ENCODE assay signal across 8 mouse cellular contexts in the genomic region with DNA sequence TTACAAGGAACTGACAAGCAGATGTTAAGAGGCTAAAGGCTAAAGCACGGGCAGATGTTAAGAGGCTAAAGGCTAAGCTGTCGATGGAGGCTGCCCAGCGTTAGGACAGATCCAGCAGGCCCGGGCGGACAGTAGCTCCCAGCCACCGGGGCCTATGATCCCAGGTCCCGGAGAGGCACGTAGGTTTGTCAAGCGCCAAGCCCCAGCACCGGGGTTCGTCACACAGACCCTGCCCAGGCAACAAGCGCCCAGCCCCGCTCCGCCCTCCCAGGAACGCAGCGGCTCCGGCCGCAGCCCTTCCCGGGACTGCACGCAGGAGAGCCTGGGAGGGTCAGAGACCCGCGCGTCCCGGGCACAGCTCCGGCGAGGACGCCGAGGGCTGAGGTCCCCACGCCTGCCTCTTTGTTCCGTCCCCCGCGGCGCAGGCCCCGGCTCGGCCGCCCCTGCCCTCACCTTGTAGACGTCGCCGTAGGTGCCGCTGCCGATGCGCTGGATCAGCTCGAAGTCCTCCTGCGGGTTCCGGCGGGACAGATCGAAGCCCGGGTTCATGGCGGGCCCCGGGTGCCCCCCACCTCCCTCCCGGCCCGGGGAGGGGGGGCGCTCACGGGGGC. TPM values are rescaled to one million over a fixed set of nuclear protein-coding genes. Genes with fewer than 3 reads are reported as not detected.
DNase-seq lines count a peak whose midpoint lies in the region; ATAC-seq and TF ChIP-seq lines count a peak whose summit lies in the region.

No protein-coding gene starts in this region.

- H3K27me3 ChIP-seq in liver, adult 2 months (ENCODE audit: control insufficient read depth, insufficient read depth, low read length) = no peaks in the 10 kb centered on the region
- no peaks in the 10 kb centered on the region for H3K27me3 ChIP-seq in midbrain, embryonic 16.5 days (ENCODE audit: control insufficient read depth, insufficient read depth, low read depth, low read length)

- H3K4me2 ChIP-seq in midbrain, embryonic 16.5 days (ENCODE audit: low read length) = peak overlapping the region; percentile 91

- H3K79me2 ChIP-seq in liver, adult 2 months (ENCODE audit: control insufficient read depth, insufficient read depth, low read length) = peaks cover 30% of the 10 kb centered on the region; the same call in 1 of the 2 replicates

- DNase-seq in layer of hippocampus, adult 11-12 months (ENCODE audit: low spot score) = peak; percentile 32
- no peak for DNase-seq in layer of hippocampus, adult 9-10 months (ENCODE audit: low spot score)
- peak; percentile 51 for DNase-seq in embryo, embryonic 10 days (ENCODE audit: low spot score)
- DNase-seq in heart, adult 18-20 months = peak; percentile 61 to 72
- peak; percentile 63 for DNase-seq in kidney, adult 11 months
- peak; percentile 62 for DNase-seq in liver, adult 2 months (ENCODE audit: extremely low read depth, low read depth, low spot score)
- peak; percentile 14 to 15 for DNase-seq in spleen, postnatal 36 days (ENCODE audit: low spot score in 2 of 2)

- H3K27ac ChIP-seq in liver, adult 2 months (replicated peaks; ENCODE audit: insufficient read depth, low read depth, low read length) = peak overlapping the region; percentile 97
- peak overlapping the region; percentile 92 for H3K27ac ChIP-seq in midbrain, embryonic 16.5 days (ENCODE audit: low read length)

- peak; percentile 77 for ATAC-seq in midbrain, embryonic 16.5 days

- H3K9me3 ChIP-seq in midbrain, embryonic 16.5 days (replicated peaks; ENCODE audit: control insufficient read depth, low read length, poor library complexity, severe bottlenecking) = no peaks in the 10 kb centered on the region

- TF ChIP-seq CTCF in liver, adult 2 months (IDR thresholded peaks at IDR 0.05; ENCODE audit: low read depth, low read length) = no peak

- H3K9ac ChIP-seq in liver, adult 2 months (ENCODE audit: low read depth, low read length) = peak overlapping the region; percentile 97
- peak overlapping the region; percentile 99 for H3K9ac ChIP-seq in midbrain, embryonic 16.5 days (ENCODE audit: low read depth, low read length)

- H3K4me3 ChIP-seq in liver, adult 2 months (ENCODE audit: insufficient read depth, low read depth, low read length) = peak overlapping the region; percentile 72
- H3K4me3 ChIP-seq in midbrain, embryonic 16.5 days (ENCODE audit: low read depth, low read length) = peak overlapping the region; percentile 99

- TF ChIP-seq POLR2A in liver, adult 2 months (IDR thresholded peaks at IDR 0.05; ENCODE audit: extremely low read depth, insufficient read depth, low read length) = no peak

- WGBS in liver, adult 2 months = under 1% methylated on average over 52 of the region's 54 CpGs
- WGBS in midbrain, embryonic 16.5 days = under 1% methylated on average over 51 of the region's 54 CpGs

- H3K4me1 ChIP-seq in liver, adult 2 months (ENCODE audit: control insufficient read depth, insufficient read depth, low read length) = peaks cover 5% of the 10 kb centered on the region
- H3K4me1 ChIP-seq in midbrain, embryonic 16.5 days (ENCODE audit: control insufficient read depth, insufficient read depth, low read length) = peaks cover 36% of the 10 kb centered on the region

- no peaks in the 10 kb centered on the region for H3K36me3 ChIP-seq in liver, adult 2 months (ENCODE audit: control insufficient read depth, insufficient read depth, low read length)
- H3K36me3 ChIP-seq in midbrain, embryonic 16.5 days (ENCODE audit: control insufficient read depth, insufficient read depth, low read length) = no peaks in the 10 kb centered on the region

RNA-seq across cellular contexts. Expression of gene Map4k3, which starts 0.8 kb away (rescaled TPM):
- 10 to 100 TPM; 22.1 to 24.5 TPM for total RNA-seq in heart, adult 18-20 months (2021)
- 22.9 and 23.6 TPM in 2 replicates for total RNA-seq in liver, adult 2 months (2014; rRNA removed)
- 5.6 and 5.7 TPM in 2 replicates for polyA plus RNA-seq in liver, adult 2 months (2012; rRNA removed)
- 21.2 and 26.3 TPM in 2 replicates for polyA plus RNA-seq in midbrain, embryonic 16.5 days (2015; fragmentation: Nextera tagmentation; extraction: Ambion mirVana)
